In genomic region chr2:50356089-50356488, GRCm38 (mm10) we compare ENCODE assay signal across 11 mouse cellular contexts.
"Had no signal": no experiment of that assay in that cellular context is flagged by ENCODE, and none has a peak within 500 bp of the region (broad histone marks: within the 10 kb centered on the region; RNA-seq: fewer than 3 reads in every experiment).

No protein-coding gene starts in this region.

- ATAC-seq: lung, postnatal 0 days; midbrain, embryonic 13.5 days; midbrain, embryonic 15.5 days had no signal

- DNase-seq: lung, adult 2 months; lung, postnatal 14 days; lung, postnatal 36 days; right cerebral cortex, postnatal 14 days; spleen, adult 18-20 months; thymus, adult 18-20 months; thymus, postnatal 14 days; thymus, postnatal 36 days had no signal
